Mouse (Mus musculus) c-Kit-positive CD71-positive TER-119-positive erythroid progenitor cells, embryonic 14.5 days (primary cell): ENCODE measurements around the gene Ptpn4.

Source experiments
- DNase-seq: peaks from one replicate; pipeline ENCODE4 v3.0.0-alpha.2; 2013; ENCODE audit warnings: low spot score

Ptpn4 gene

DNA sequence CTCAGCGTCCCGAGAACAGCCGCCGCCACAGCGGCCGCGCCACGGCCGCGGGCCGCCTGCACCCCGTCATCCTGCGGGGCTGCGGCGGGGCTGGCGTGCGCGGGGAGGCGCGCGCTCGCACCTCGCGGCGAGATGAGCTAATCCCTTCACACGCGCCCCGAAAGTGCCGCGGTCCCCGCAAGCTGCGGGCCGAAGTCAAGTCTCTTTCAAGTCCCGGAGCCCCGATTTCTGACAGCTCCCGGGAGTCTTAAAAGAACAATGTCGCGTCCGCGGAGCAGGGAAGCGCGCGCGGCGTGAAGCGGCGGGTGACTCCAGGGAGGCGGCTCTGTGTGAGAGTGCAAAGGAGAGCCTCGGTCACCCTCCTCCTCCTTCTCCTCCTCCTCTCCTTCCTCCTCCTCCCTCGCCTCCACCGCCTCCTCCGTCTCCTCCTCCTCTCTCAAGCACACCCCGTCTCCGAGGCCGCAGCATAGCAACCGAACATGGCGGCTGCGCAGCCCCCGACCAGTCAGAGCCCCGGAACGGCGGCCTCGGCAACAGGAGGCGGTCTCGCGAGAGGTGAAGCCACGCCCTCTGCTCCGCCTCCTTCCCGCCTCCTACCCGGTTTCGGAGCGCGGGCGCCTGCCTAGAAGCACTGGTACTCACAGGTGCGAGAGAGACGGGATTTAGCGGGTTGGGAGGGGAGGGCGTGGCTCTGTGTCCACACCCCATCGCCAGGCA lies at the start of gene Ptpn4:
TSS of gene Ptpn4 (minus strand) at position 579 of the 717 bp plus-strand sequence.
- peak; percentile 96 for DNase-seq

DNA sequence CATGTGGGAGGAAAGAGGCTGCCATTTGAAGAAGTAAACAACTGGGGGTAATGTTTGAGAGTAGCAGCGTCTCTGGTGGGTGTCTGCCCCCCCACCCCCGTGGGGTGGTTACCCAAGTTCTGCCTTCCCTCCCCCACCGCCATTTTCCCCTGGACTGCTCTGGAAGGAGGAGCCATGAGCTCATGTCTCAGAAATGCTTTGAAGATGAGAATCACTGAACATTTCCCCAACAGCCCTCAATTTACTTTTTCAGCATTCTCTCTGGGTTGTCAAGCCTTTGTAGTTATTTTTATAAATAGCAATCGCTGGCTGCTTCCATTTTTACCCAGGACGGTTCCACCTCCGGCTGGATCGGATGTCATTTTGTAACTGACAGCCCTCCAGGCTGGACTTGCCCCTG lies 48.9 kb upstream of the Ptpn4 start:
- no peak for DNase-seq

DNA sequence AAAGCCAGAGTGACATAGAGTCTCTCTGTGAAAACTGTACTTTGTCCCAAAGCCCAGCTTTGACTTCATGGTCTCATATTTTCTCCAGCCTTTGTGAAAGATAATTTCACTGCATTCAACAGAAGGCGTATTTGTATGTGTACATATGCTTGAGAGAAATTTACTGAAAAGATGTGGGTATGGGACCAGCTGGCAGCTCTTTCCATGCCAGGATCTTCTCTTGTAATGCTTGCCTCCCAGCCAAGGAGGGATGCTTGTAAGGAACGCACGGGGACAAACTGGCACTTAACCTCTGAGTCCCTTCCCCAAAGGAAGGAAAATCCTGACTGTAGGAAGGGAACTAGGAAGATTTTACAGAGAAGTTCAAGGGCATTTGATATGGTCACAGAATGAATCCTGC lies 46.9 kb upstream of the Ptpn4 start:
- no peak for DNase-seq

DNA sequence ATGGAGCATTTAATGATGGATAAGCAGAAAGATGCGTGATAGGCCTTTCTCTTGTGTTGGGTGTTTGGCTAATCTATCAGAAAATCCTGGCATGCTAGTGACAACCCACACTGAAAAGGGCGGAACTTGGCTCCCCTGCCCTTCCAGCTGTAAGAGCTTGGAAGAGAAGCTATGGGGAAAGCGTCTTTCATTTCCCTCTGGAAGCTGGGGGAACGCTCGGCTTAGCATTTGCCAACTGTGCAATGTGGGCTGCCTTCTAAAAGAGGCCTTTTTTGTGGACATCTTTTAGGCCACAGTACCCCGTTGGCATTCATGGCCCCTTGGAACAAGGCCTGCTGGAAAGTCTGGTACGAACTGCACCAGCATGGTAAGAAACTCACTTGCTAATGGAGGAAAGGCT lies 41.5 kb upstream of the Ptpn4 start:
- no peak for DNase-seq

DNA sequence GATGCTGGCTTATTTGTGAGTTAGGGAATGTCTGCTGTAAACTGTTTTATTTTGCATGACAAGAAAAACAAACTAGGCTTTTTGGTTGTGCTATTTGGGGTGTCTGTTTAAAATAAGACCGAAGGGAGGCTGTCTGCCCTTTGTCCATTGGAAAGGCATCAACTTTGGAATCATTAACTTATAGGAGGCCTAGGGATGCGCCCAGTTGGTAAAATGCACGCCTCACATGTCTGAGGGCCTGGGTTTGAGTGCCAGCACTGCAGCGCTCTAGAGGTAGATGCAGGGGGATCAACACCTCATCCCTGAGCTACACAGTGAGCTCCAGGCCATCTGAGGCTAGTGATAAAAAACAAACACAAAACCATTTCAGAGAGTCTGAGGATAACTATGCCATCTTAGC lies 40.1 kb upstream of the Ptpn4 start:
- DNase-seq = no peak

DNA sequence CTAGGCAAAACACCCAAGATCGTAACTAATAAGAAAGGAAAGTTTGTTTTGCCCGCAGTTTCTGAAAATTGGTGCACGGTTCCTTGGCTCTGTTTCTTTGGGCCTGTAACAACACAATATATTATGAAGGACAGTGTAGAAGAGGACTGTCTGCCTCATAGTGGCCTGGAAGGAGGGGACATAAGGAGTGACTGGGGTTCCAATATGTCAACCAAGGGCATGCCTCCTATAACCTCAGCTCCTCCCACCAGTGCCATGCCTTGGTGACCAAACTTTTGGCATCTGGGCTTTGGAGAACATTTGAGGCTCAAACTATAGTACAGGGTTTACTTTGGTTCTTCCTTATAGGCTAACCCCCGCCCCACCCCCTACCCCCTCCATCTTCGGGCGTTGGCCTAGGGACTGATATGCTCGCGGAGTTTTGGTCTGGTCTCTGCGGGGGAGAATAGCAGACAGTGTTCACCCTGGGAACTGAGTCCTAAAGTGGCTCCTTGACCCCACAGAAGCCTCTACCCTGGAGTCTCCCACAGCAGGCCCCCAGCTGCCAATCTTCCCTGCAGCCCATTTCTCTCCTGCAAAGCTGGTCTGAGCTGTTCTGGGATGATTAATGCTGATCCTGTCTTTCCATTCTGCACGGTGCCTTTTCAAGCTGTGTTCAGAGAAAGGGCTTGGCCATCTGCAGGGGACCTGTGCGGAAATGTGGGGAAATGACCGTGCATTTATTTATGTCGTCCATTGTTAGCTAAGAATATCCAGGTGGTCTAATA lies 31.2 kb upstream of the Ptpn4 start:
- DNase-seq = no peak

DNA sequence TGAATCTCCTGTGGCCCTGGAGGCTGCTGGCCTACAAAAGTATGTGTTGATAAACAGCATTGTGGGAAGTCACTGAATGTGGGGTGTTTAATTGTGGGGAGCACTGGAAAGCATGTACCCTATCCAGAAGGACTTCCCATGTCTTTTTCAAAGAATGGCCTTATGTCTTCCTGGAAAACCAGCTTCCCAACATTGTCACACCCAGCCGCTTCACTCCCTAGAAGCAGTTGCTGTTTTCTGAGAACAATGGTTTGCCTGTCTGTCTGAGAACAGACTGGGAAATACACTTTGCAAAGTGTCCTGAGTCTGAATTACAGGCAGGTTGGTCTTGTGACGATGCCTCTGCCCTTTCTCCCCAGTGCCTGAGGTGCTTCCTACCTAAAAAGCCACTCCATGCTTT lies 29.9 kb upstream of the Ptpn4 start:
- no peak for DNase-seq

DNA sequence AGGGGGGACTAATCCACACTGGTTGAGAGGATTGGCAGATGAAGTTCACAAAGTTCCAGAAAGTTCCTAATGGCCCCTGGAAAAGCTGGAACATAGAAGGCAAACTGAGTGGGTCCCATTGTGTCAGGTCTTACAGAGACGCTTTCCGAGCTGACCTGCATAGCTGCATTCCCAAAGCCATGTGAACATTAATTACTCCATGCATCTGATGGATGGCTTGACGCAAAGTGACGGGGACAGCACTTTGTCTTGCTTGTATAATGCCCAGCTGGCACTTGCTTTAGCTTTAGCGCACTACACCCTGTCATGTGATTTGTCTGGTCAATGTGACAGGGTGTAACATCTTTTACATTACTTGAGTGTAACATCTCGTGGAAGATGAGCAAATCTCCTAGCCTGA lies 27.9 kb upstream of the Ptpn4 start:
- DNase-seq = no peak

DNA sequence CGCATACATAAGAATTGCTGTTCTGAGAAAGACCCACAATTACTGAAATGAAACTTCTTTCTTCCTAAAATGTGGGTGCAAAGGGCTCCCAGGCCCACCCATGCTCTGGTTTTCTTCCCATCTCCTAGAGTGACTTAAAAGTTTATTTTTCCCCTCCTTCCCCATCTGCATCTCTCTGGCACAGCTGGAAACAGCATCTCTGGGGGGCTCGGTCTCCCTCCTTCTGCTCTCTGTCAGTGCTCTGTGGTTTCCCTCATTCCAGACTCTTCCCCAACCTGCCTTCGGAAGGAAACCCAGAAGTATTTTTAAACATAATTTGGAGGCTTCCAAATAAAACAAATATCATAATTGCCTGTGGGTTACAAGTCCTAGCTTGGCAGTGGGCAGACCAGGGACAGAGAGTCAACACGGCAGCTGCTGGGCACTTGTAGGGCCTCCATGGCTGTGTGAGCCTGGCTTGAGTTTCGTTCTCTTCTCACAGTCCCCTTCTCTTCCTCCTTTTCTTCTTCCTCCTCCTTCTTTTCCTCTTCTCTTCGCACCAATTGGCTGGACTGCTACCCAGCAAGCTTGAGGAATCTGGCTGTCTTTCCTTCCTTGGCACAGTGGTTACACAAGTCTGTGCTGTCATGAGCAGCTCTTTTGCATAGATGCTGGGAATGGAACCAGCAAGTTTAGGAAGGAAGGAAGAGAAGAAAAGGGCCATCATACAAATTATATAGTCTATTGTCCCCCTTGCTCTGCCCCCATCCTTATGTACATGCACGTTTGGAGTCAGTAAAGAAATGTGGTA lies 26.3 kb upstream of the Ptpn4 start:
- no peak for DNase-seq

DNA sequence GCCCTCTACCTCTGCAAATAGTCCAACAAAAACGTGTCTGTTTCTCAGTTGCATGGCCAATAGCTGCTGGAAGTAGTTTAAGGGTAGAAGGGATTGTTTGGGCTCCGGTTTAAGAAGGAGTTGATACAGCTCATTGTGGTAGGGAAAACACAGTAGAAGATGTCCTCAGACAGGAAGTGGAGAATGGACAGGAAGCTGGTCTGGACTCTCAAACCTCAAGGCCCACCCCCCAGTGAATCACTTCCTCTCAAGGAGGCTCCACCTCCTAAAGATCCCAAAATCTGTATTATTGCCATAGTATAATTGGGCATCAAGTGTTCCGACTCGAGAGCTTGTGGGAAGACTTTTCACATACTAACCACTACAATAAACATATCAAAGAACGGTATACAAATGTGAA lies 22.2 kb upstream of the Ptpn4 start:
- no peak for DNase-seq

DNA sequence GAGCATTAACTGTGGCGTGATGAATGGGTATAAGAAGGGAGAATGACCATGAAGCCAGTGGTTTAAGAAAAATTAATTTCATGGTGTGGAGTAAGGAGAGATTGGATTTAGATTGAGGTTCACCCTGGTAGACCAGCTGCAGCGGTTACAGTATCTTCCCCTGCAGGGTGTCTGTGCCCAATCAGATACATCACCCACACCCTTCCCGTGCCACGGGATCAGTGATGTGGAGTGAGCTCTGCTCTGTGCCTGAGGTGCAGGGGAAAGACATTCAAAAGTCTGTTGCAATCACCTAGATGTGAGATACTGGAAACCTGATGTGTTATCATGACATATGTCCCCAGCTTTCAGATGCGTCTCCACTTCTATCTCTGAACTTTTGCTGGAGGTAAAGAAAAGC lies 15.6 kb upstream of the Ptpn4 start:
- no peak for DNase-seq

DNA sequence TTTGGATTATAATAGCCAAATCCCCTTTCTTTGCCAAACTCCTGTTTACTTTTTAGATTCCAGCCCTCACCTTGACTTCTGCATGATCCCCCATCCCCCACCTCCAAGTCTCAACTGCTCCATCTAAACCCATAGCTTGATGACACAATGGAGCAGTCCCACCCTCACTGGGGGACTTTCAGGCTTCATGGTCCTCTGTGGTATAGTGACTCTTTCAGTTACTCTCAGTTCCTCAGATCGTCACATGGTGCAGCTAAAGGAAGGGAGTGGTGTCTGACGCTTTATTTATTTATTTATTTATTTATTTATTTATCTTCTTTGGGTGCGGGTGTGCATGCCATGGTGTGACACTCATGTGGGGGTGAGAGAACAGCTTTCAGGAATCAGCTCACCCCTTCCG lies 14.9 kb upstream of the Ptpn4 start:
- no peak for DNase-seq

DNA sequence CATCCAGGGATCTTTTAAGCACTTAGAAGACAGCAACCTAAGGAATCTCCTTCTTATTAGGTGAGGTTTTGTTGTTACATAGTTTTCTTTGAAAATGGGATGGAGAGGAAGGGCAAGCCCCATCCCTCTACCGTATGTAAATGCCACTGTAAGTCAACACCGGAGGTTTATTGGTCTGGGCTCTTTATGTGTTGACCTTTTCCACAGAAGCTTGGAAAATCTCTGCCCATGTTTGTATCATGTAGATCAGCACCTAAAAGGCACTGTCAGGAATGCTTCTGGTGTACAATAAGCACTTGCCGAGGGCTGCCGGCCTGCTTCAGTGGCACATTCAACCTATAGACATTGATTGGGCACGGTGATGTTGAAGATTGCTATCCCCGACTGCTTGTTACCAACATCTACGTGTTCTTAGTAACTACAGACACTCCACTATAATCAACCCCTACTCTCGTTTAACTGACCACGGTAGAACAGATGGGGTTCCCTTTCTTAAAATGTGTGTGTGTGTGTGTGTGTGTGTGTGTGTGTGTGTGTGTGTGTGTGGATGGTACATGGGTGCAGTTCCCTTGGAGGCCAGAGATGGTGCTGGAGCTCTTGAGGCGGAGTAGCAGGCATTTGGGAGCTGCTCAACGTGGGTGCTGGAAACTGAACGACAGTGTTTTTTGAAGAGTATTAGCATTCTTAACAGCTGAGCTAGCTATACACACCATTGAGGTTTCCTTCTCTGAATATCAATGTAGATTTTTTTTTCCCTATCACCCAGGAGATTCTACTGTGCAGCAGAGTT lies 11.9 kb upstream of the Ptpn4 start:
- DNase-seq = no peak

DNA sequence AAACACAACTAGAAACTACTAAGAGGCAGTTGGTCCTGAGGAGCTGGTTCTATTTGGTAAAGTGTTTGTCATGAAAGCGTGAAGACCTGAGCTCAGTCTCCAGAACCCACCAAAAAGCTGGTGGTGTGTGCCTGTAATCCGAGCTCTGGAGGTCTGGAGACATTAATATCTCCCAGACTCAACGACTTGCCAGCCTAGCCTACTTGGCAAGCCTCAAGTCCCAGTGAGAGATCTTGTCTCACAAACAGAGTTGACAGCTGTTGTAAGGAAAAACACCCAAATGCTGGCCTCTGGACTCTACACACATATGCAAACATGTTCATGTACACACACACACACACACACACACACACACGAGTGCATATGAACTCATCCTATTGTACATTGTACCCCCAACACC lies 7.9 kb upstream of the Ptpn4 start:
- no peak for DNase-seq

DNA sequence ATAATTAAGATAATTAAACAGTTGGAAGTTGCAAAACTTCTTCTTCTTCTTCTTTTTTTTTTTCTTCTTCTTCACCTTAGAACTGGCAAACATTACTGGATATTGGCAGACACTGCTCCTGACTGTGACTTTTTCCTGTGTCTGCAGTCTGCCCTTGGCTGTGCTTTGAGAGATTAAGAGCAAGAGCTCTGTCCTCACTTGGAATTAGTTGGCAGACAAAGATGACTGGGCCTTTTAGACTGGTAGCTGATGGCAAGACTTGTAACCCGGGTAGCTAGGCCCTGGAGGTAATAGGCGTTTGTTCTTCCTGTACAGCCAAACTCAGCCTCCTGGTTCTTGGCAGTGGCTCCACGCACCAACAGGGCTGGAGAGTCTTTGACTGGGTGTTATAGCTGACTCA lies 5.7 kb upstream of the Ptpn4 start:
- DNase-seq = no peak

DNA sequence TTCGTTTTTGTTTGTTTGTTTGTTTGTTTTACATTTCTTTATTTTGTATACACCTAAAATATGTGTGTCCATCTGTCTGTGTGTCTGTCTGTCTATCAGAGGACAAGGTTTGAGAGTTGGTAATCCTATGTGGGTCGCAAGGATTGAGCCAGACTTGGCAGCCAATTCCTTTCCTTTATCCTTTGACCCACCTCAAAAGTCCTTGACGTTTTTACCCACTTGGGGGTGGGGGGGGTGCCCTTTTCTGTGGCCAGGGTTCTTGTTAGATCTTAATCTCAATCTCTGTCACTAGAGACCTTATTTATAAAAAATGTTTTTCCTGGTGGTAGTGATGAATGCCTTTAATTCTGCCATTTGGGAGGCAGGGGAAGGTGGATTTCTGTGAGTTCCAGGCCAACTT lies 828 bp upstream of the Ptpn4 start:
- no peak for DNase-seq

DNA sequence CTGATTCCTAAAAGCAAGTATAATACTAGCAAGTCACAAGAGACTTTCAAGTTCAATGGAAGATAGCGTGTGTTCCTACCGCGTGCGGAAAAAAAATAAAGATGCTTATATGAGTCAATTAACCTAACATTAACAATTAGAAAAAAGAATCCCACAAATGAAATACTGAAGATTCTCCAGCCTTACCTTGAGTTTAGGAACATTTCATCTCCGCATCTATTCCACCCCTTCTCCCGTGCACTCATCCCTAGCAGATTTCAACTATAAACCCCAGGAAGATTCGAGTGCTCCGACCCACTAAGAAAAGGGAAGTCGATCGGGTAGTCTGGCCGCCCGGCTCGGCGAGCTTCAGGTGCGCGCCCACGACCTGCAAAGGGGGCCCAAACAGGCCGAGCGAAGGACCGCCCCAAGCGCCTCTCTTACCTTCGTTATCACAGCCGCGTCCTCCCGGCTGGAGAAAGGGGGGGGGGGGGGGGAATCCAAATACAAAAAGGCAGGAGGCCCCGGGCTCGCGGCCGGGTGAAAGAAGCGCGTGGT lies 866 bp downstream of the Ptpn4 start:
- DNase-seq = peak; percentile 39

DNA sequence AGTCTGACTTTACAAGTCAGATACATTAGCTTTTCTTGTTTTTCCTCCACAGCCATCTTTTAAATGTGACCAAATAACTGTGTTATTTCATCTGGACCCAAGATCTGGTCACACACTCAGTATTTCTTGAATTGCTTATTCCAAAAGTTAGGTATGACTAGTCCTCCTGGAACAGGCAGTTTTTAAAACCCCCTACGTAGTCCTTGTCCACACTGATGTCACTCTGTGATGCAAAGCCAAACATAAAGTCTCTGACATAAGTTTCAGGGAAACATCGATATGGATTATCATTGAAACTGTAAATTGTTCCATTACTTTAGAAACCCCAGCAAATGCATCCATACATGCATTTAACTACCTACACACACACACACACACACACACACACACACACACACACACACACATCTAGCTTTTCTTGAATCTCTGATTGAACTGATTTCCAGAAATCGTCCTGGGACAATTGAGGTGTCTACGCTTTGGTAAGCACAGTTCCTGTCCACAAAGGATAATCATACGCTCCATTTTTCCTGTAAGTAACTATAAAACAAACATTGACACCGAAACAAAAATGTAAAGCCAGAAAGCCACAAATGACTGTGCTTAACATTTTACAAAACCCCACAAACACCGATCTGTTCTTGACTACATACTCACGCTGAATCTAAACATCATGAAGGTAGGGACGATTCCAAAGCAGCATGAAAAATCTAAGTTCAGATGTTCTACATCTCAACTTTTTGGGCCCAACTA lies 1.5 kb downstream of the Ptpn4 start:
- no peak for DNase-seq

DNA sequence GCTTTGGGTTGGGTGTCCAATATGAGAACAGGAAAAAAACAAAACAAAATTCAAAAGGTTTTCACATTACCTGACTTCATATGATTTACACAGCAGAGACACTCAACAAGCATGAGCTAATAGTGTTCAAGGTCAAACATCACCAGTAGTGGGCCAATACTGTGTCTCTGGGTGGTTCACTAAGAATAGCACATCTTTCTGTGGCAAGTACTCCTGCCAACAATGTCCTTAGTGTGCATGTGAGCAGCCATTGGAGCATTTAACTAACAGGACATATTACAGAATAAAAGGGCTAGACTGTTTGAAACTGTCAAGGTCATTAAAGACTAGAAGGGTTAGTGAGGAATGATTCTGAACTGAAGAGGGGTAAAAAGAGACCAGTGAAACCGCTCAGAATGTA lies 9.3 kb downstream of the Ptpn4 start:
- no peak for DNase-seq

DNA sequence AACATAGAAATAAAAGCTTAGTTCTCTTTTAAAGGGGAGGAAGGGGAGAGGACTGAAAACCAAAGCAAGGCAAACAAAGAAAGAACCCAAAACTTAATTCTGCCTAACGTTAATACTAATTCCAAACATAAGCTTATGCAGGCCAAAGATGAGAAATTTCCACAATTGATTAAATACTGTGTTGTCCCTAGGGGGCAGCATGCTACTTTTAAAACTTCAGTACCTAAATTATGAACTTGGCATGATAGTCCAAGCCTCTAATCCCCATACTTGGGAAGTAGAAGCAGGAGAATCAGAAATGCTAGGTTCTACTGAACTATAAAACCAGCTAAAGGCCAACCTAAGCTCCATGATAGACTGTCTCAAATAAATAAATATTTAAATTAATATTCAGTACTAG lies 18.7 kb downstream of the Ptpn4 start:
- DNase-seq = peak; percentile 33

DNA sequence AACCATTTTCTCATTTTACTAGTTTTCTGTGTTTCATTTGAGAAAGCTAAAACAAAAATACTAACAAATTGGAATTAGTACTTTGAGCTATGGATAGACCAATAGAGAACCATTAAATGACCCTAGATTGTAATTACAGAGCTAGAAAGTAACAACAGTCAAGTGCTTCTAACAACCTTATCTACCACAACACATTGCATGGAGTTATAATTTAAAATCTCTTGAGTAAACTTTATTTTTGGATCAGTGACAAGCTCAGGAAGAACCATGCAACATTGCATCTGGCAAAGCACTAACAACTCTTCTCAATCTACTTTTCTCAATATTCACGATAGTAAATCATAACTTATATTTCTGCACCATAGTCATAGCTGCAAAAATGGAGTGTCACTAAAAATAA lies 29.7 kb downstream of the Ptpn4 start:
- DNase-seq = no peak
